Mouse (Mus musculus) liver, adult 2 months (tissue): ENCODE data around the gene Sox11.

Source experiments
- CTCF ChIP-seq: fragments of 200-500 bp; IDR thresholded peaks from 2 replicates; pipeline ENCODE4 v1.5.1; 2011; ENCODE audit warnings: low read depth, low read length, control low read depth
- POLR2A ChIP-seq: fragments of 200-500 bp; IDR thresholded peaks from 2 replicates; pipeline ENCODE4 v1.6.1; 2011; ENCODE audit warnings: low read length, control low read depth; ENCODE audit not compliant: insufficient read depth; ENCODE audit errors: extremely low read depth

GRCm38 (mm10) chr12:27337482-27337881 lies 4.9 kb downstream of the Sox11 start:
- no peak for TF ChIP-seq CTCF
- no peak for TF ChIP-seq POLR2A
